Mouse (Mus musculus) ES-E14 (cell line): Measurements from ENCODE around the gene Iqcd. TPM values are rescaled to one million over a fixed set of nuclear protein-coding genes. Genes with fewer than 3 reads are reported as not detected.

Experiments
- DNase-seq: peaks from one replicate; pipeline ENCODE4 v3.0.0-alpha.2; 2013; ENCODE audit warnings: low read depth, low spot score
- H3K27ac ChIP-seq: 2 replicates; pipeline ENCODE4 v1.5.1; 2012; ENCODE audit warnings: low read depth, mild to moderate bottlenecking, low read length, moderate library complexity, mixed read lengths; ENCODE audit not compliant: poor library complexity, insufficient read depth, severe bottlenecking
- H3K36me3 ChIP-seq: 2 replicates; pipeline ENCODE4 v1.6.1; 2012; ENCODE audit warnings: mild to moderate bottlenecking, low read length, moderate library complexity, mixed read lengths; ENCODE audit not compliant: control insufficient read depth, poor library complexity, insufficient read depth, severe bottlenecking
- H3K4me1 ChIP-seq, 2 experiments: fragments of 150-350 bp in 1 of 2; sonication (generic) in 1 of 2; 2 replicates each; pipeline ENCODE4 v1.6.1; 2012; ENCODE audit warnings: low read length in 2 of 2, mild to moderate bottlenecking in 1 of 2, mixed read lengths in 1 of 2; ENCODE audit not compliant: control insufficient read depth in 2 of 2, insufficient read depth in 2 of 2, poor library complexity in 1 of 2
- H3K4me3 ChIP-seq, 2 experiments: fragments of 150-350 bp in 1 of 2; sonication (generic) in 1 of 2; 2 replicates each; pipeline ENCODE4 v1.5.1; 2012; ENCODE audit warnings: low read length in 2 of 2, low read depth in 1 of 2, mild to moderate bottlenecking in 1 of 2, mixed read lengths in 1 of 2; ENCODE audit not compliant: insufficient read depth in 1 of 2, poor library complexity in 1 of 2, severe bottlenecking in 1 of 2
- H3K9ac ChIP-seq: 2 replicates; pipeline ENCODE4 v1.6.1; 2012; ENCODE audit warnings: low read depth, mild to moderate bottlenecking, low read length, mixed read lengths; ENCODE audit not compliant: poor library complexity, insufficient read depth, severe bottlenecking
- H3K9me3 ChIP-seq: fragments of 150-350 bp; sonication (generic); 2 replicates; pipeline ENCODE4 v1.6.1; 2012; ENCODE audit warnings: low read depth, mild to moderate bottlenecking, low read length; ENCODE audit not compliant: control insufficient read depth, insufficient read depth
- CHD2 ChIP-seq: IDR thresholded peaks from 2 replicates; pipeline ENCODE4 v1.6.1; 2014; ENCODE audit warnings: mild to moderate bottlenecking, low read depth, low read length, inconsistent platforms
- HCFC1 ChIP-seq: IDR thresholded peaks from 2 replicates; pipeline ENCODE4 v1.6.1; 2012; ENCODE audit warnings: low read length, inconsistent platforms, borderline replicate concordance; ENCODE audit not compliant: insufficient read depth
- MAFK ChIP-seq: IDR thresholded peaks from 2 replicates; pipeline ENCODE4 v1.6.1; 2014; ENCODE audit warnings: mild to moderate bottlenecking, low read depth, low read length, inconsistent platforms; ENCODE audit not compliant: insufficient read depth
- ZC3H11A ChIP-seq: IDR thresholded peaks from 2 replicates; pipeline ENCODE4 v1.6.1; 2012; ENCODE audit warnings: low read depth, mild to moderate bottlenecking, inconsistent platforms, low read length, borderline replicate concordance
- ZNF384 ChIP-seq: IDR thresholded peaks from 2 replicates; pipeline ENCODE4 v1.6.1; 2012; ENCODE audit warnings: low read depth, low read length, inconsistent platforms
- in situ Hi-C, 2 experiments: fragments of 600-800 bp; cut with MboI; formaldehyde crosslinking; loops; one replicate each; pipeline ENCODE4 v1.15.1; 2025; ENCODE audit warnings: low sequenced_read_pairs in 2 of 2, inconsistent platforms in 1 of 2; ENCODE audit not compliant: unreplicated experiment in 2 of 2
- total RNA-seq: library from RNA; depleted of rRNA; stranded (reverse); fragments of 300-350 nt; gene quantifications from 2 replicates; pipeline ENCODE4 v1.2.3, GENCODE M21; 2012

The Iqcd gene
- total RNA-seq, 1 experiment: not detected

- in situ Hi-C loops: no loop called here
- Histone ChIP-seq H3K4me3 (no peak overlapping the region), H3K9me3 (no peaks in the 10 kb centered on the region), H3K4me1 (peaks cover 6 to 9% of the 10 kb centered on the region in 2 experiments; a peak in 3 of 4 replicates), H3K9ac (no peak overlapping the region), H3K27ac (no peak overlapping the region), H3K36me3 (no peaks in the 10 kb centered on the region)
- TF ChIP-seq ZNF384 (no peak), ZC3H11A (no peak), MAFK (no peak), CHD2 (no peak), HCFC1 (no peak)
- DNase-seq: no peak
These were observed 22.7 kb upstream of the Iqcd start for GRCm38 (mm10) chr5:120566101-120566500.

- no peak for TF ChIP-seq HCFC1
- no peak for TF ChIP-seq ZC3H11A
- TF ChIP-seq ZNF384: no peak
- no peak for TF ChIP-seq MAFK
- no peak for TF ChIP-seq CHD2
- 0 out of 2 replicates have a peak overlapping the region, but pooled peaks have one; percentile 17 for H3K9ac ChIP-seq
- H3K27ac ChIP-seq: no peak overlapping the region
- in situ Hi-C loops: no loop called here
- H3K9me3 ChIP-seq: no peaks in the 10 kb centered on the region
- H3K36me3 ChIP-seq: no peaks in the 10 kb centered on the region
- peak overlapping the region; percentile 47; a peak in 2 of 4 replicates for H3K4me3 ChIP-seq
- peaks cover 6 to 9% of the 10 kb centered on the region in 2 experiments; a peak in 3 of 4 replicates for H3K4me1 ChIP-seq
- DNase-seq: no peak
These were observed 22.0 kb upstream of the Iqcd start for GRCm38 (mm10) chr5:120566681-120567252.

GRCm38 (mm10) chr5:120567253-120567701, 21.5 kb upstream of the Iqcd start:
- H3K4me1 ChIP-seq: peaks cover 6% of the 10 kb centered on the region in 2 experiments; a peak in 3 of 4 replicates
- TF ChIP-seq MAFK: no peak
- TF ChIP-seq ZC3H11A: no peak
- TF ChIP-seq ZNF384: no peak
- TF ChIP-seq CHD2: no peak
- TF ChIP-seq HCFC1: no peak
- H3K9ac ChIP-seq: peak overlapping the region; percentile 17; the same call in 1 of the 2 replicates
- no peaks in the 10 kb centered on the region for H3K36me3 ChIP-seq
- no peaks in the 10 kb centered on the region for H3K9me3 ChIP-seq
- peak overlapping the region; percentile 47 for H3K4me3 ChIP-seq
- no peak overlapping the region for H3K27ac ChIP-seq
- in situ Hi-C loops: no loop called here
- no peak for DNase-seq

GRCm38 (mm10) chr5:120567761-120568211, 21.0 kb upstream of the Iqcd start:
- H3K4me3 ChIP-seq: no peak overlapping the region; a peak in 2 of 4 replicates
- H3K27ac ChIP-seq: no peak overlapping the region
- in situ Hi-C loops: no loop called here
- H3K4me1 ChIP-seq: peaks cover 4 to 6% of the 10 kb centered on the region in 2 experiments; a peak in 3 of 4 replicates
- H3K36me3 ChIP-seq: no peaks in the 10 kb centered on the region
- H3K9ac ChIP-seq: no peak overlapping the region
- H3K9me3 ChIP-seq: no peaks in the 10 kb centered on the region
- no peak for TF ChIP-seq CHD2
- TF ChIP-seq ZNF384: no peak
- TF ChIP-seq MAFK: no peak
- TF ChIP-seq ZC3H11A: no peak
- TF ChIP-seq HCFC1: no peak
- no peak for DNase-seq

- Histone ChIP-seq H3K27ac (no peak overlapping the region), H3K36me3 (no peaks in the 10 kb centered on the region), H3K4me1 (peaks cover 2 to 6% of the 10 kb centered on the region in 2 experiments; a peak in 3 of 4 replicates), H3K4me3 (no peak overlapping the region), H3K9me3 (no peaks in the 10 kb centered on the region), H3K9ac (no peak overlapping the region)
- in situ Hi-C loops: no loop called here
- no peak for DNase-seq
- no peak for TF ChIP-seq HCFC1
- no peak for TF ChIP-seq ZC3H11A
- TF ChIP-seq MAFK: no peak
- TF ChIP-seq CHD2: no peak
- no peak for TF ChIP-seq ZNF384
These were observed 20.5 kb upstream of the Iqcd start for GRCm38 (mm10) chr5:120568336-120568768.
